Mouse (Mus musculus) forebrain, postnatal 0 days (tissue): Measurements from ENCODE around the gene Hsd17b2. TPM values are rescaled to one million over a fixed set of nuclear protein-coding genes. Genes with fewer than 3 reads are reported as not detected.

Source experiments
- ATAC-seq: fragments of 200-750 bp; cut with Nextera tagmentation; 2 replicates; pipeline ENCODE4 v1.8.0; 2017; ENCODE audit warnings: mild to moderate bottlenecking, moderate library complexity
- DNase-seq: peaks from one replicate; pipeline ENCODE4 v3.0.0-alpha.2; 2015
- H3K27ac ChIP-seq: fragments of 300-500 bp; sonication (generic); 2 replicates; pipeline ENCODE4 v1.5.1; 2014; ENCODE audit warnings: low read depth, mild to moderate bottlenecking, antibody characterized with exemption, low read length, moderate library complexity, mixed read lengths
- H3K27me3 ChIP-seq: fragments of 300-500 bp; sonication (generic); 2 replicates; pipeline ENCODE4 v1.6.1; 2014; ENCODE audit warnings: mild to moderate bottlenecking, low read length, mixed read lengths; ENCODE audit not compliant: insufficient read depth
- H3K36me3 ChIP-seq: fragments of 300-500 bp; sonication (generic); 2 replicates; pipeline ENCODE4 v1.6.1; 2014; ENCODE audit warnings: mild to moderate bottlenecking, moderate library complexity; ENCODE audit not compliant: insufficient read depth
- H3K4me1 ChIP-seq: fragments of 300-500 bp; sonication (generic); 2 replicates; pipeline ENCODE4 v1.6.1; 2014; ENCODE audit warnings: antibody characterized with exemption; ENCODE audit not compliant: insufficient read depth
- H3K4me2 ChIP-seq: fragments of 300-500 bp; sonication (generic); 2 replicates; pipeline ENCODE4 v1.6.1; 2014; ENCODE audit warnings: low read depth, mild to moderate bottlenecking, moderate library complexity
- H3K4me3 ChIP-seq: fragments of 300-500 bp; sonication (generic); 2 replicates; pipeline ENCODE4 v1.5.1; 2014; ENCODE audit warnings: low read depth, low read length, mixed read lengths
- H3K9ac ChIP-seq: fragments of 300-500 bp; sonication (generic); 2 replicates; pipeline ENCODE4 v1.6.1; 2014; ENCODE audit warnings: mild to moderate bottlenecking
- H3K9me3 ChIP-seq: fragments of 300-500 bp; sonication (generic); 2 replicates; pipeline ENCODE4 v1.6.1; 2016; ENCODE audit warnings: low read length
- CTCF ChIP-seq: sonication (generic); IDR thresholded peaks from 2 replicates; pipeline ENCODE4 v1.5.1; 2016; ENCODE audit warnings: antibody characterized with exemption, control low read depth, low read depth
- WGBS: fragments of 180-500 bp; shearing (Covaris S2); extraction: QIAGEN DNeasy Blood & Tissue Kit; methylation state at CpG from one replicate; pipeline ENCODE4 v1.1.7; 2014; 5-methylcytosine and 5-hydroxymethylcytosine counted together
- polyA plus RNA-seq: library from polyadenylated mRNA; unstranded; fragments of >200 nt; fragmentation: Nextera tagmentation; extraction: Ambion mirVana; gene quantifications from 2 replicates; pipeline ENCODE4 v1.2.1, GENCODE M21; 2015
- total RNA-seq: library from RNA; depleted of rRNA; stranded (reverse); fragments of >200 nt; gene quantifications from 2 replicates; pipeline ENCODE4 v1.2.3, GENCODE M21; 2014

The Hsd17b2 gene
- total and polyA plus RNA-seq, 2 experiments from 2014 or later = not detected

DNA sequence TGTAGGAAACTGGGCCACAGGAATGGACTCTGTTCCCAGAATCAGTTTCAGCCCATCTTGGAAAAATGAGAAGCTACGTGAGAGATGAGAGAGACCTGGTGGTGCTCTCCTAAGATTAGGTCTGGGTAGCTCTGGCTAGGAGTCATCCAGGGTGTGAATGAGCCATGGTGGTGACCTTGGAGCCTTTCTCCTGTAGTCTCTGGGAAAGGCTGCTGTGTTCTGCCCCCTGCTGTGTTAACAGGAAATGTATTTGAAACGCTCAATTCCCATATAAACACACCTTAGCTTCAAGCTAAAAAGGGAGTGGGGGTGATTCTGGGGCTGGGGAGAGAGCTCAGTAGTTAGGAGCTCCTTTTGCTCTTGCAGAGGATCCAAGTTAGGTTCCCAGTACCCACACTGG lies 45.7 kb downstream of the Hsd17b2 start:
- no peak for ATAC-seq
- H3K9me3 ChIP-seq = no peaks in the 10 kb centered on the region

DNA sequence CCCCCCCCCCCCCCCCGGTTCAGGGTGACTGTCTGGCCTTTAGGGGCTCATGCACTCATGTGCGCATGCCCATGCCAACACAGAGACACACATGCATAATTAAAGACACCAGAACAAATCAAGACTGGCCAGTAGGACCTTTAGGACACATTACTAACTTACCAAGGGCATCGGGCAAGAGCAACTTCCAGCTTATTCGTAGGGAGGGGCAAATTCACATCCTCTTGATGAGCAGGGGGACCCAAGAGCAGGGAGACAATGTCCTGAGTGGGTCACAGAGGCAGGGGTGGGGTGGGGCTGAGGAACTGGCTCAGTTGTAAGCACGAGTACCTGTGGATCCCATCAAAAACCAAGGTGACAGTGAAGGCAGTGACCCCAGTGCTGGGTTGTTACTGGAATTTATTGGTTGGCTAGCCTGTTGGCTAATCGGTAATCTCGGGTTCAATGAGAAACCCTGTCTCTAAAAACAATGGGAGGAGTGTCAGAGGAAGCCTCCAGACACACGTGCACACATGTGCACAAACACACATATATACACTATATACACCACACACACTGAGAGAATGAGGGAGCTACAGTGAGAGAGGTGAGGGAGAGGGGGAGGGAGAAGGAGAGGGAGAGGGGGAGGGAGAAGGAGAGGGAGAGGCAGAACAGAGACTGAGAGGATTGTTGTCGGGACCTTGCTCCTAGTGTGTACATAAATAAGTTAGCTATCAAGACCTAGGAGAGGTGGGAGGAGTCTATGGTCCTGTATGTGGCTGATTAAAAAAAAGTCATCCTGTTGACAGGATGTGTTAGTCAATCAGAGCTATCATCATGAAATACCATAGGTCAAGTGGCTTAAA lies 46.4 kb downstream of the Hsd17b2 start:
- Histone ChIP-seq H3K27me3 (no peaks in the 10 kb centered on the region), H3K9me3 (no peaks in the 10 kb centered on the region), H3K4me3 (no peak overlapping the region), H3K27ac (no peak overlapping the region), H3K4me1 (no peaks in the 10 kb centered on the region), H3K36me3 (no peaks in the 10 kb centered on the region), H3K4me2 (no peak overlapping the region), H3K9ac (no peak overlapping the region)
- no peak for TF ChIP-seq CTCF
- 86% methylated on average over 9 of the region's 9 CpGs for WGBS
- DNase-seq = no peak
- ATAC-seq = no peak

More for the DNA sequence above, 45.7 kb downstream of the Hsd17b2 start:
- Histone ChIP-seq H3K36me3 (no peaks in the 10 kb centered on the region), H3K4me1 (no peaks in the 10 kb centered on the region), H3K27me3 (no peaks in the 10 kb centered on the region), H3K4me3 (no peak overlapping the region), H3K4me2 (no peak overlapping the region), H3K27ac (no peak overlapping the region), H3K9ac (no peak overlapping the region)
- no peak for TF ChIP-seq CTCF
- 63% methylated on average over 2 of the region's 2 CpGs for WGBS
- DNase-seq = no peak

DNA sequence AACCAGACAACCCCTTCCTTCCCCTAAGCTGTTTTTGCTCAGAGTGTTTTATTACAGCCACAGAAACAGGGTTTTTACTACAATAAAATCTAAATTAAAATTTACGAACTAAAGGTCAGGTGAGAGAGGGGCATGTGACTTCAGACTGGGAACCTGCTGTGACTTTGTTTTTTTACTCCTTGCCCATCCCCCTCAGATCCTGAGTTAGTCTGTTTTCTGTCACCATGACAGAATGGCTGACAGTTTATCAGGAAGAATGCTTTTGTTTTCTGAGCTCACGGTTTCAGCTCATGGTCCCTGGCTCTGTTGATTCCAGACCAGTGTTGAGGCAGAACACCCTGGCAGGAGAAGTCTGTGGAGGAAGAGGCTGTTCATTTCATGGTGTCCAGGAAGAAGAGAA lies 47.7 kb downstream of the Hsd17b2 start:
- DNase-seq = no peak
- 50% methylated on average over 2 of the region's 2 CpGs for whole genome bisulfite sequencing
- Histone ChIP-seq H3K27me3 (no peaks in the 10 kb centered on the region), H3K36me3 (no peaks in the 10 kb centered on the region), H3K4me2 (no peak overlapping the region), H3K9ac (no peak overlapping the region), H3K9me3 (no peaks in the 10 kb centered on the region), H3K4me1 (no peaks in the 10 kb centered on the region), H3K27ac (no peak overlapping the region), H3K4me3 (no peak overlapping the region)
- no peak for TF ChIP-seq CTCF
- no peak for ATAC-seq

DNA sequence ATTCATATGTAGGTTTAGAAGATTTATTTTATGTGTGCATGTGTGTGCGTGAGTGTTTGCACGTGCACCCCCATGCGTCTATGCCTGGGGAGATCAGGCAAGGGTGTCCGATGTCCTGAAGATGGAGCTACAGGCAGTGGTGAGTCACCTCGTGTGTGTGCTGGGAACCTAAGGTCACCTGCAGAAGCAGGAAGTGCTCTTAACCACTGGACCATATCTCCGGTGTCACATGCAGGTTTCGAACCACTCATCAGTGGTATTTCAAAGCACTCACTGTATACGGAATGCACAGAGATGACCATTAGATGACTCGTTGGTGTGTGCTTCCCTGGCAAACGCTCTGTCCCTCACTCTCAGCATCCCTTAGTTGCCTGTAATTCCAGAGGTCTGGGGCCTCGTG lies 56.2 kb downstream of the Hsd17b2 start:
- Histone ChIP-seq H3K9ac (no peak overlapping the region), H3K4me2 (no peak overlapping the region), H3K4me1 (no peaks in the 10 kb centered on the region), H3K9me3 (no peaks in the 10 kb centered on the region), H3K27ac (no peak overlapping the region), H3K27me3 (no peaks in the 10 kb centered on the region), H3K4me3 (no peak overlapping the region), H3K36me3 (no peaks in the 10 kb centered on the region)
- no peak for TF ChIP-seq CTCF
- WGBS = 87% methylated on average over 11 of the region's 11 CpGs
- DNase-seq (no peak), ATAC-seq (no peak)

DNA sequence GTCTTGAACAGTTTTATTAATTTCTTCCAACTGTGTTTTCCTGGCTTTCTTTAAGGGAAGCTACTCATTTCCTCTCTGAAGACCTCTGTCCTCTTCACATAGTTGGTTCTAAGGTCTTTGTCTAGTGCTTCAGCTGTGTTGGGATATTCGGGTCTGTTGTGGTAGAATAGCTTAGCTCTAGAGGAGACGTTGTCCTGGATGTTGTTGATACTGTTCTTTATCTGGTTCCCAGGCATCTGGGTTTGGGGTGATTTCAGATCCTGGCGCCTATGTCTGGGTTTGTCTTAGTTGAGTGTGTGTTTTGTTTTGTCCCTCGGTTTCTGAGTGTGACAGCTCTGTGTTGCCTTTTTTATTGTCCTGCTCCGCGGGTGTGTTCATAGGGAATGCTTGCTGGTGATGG lies 61.1 kb downstream of the Hsd17b2 start:
- DNase-seq (no peak), ATAC-seq (no peak)
- H3K4me2 ChIP-seq = no peak overlapping the region
- no peaks in the 10 kb centered on the region for H3K27me3 ChIP-seq
- no peak for TF ChIP-seq CTCF
- H3K4me3 ChIP-seq = no peak overlapping the region
- H3K27ac ChIP-seq = no peak overlapping the region
- WGBS = 88% methylated on average over 6 of the region's 6 CpGs
- H3K4me1 ChIP-seq = no peaks in the 10 kb centered on the region
- H3K9ac ChIP-seq = no peak overlapping the region
- H3K9me3 ChIP-seq = no peaks in the 10 kb centered on the region
- H3K36me3 ChIP-seq = no peaks in the 10 kb centered on the region

DNA sequence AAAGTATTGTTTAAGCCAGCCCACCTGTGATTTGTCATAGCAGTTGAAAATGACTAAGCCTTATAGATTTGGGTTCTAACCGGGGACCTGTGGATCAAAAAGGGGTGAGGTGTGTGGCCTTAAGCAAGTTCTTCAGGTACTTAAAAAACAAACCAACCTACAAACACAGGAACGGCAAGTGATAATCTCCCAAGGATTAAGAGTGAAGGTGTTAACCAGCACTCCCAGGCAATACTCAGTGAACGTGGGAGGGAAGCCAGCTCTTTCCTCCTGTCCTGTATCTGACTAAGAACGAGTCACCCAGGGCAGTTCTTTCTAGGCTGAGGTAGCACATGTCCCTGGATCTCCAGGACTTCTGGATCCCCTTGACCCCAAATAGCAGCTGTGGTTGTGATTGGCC lies 62.9 kb downstream of the Hsd17b2 start:
- WGBS = 81% methylated on average over 4 of the region's 4 CpGs
- H3K9me3 ChIP-seq = no peaks in the 10 kb centered on the region
- DNase-seq (no peak), ATAC-seq (no peak)
- no peak for TF ChIP-seq CTCF
- no peak overlapping the region for H3K4me2 ChIP-seq
- H3K27me3 ChIP-seq = no peaks in the 10 kb centered on the region
- H3K9ac ChIP-seq = no peak overlapping the region
- no peak overlapping the region for H3K27ac ChIP-seq
- no peaks in the 10 kb centered on the region for H3K4me1 ChIP-seq
- no peaks in the 10 kb centered on the region for H3K36me3 ChIP-seq
- no peak overlapping the region for H3K4me3 ChIP-seq

DNA sequence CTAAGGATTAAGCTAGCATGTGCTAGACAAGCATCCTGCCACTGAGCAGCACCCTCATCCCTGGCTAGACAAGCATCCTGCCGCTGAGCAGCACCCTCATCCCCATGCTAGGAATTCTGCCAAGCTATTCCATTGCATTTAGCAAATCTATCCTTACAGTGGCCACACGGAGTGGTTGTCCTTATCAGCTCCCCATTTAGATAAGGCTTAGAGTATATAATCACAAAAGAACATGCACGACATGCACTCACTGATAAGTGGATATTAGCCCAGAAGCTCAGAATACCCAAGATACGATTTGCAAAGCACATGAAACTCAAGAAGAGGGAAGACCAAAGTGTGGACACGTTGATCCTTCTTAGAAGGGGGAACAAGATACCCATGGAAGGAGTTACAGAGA lies 64.2 kb downstream of the Hsd17b2 start:
- DNase-seq (no peak), ATAC-seq (no peak)
- TF ChIP-seq CTCF = no peak

More for the DNA sequence above, 64.2 kb downstream of the Hsd17b2 start:
- Histone ChIP-seq H3K9ac (no peak overlapping the region), H3K4me3 (no peak overlapping the region), H3K9me3 (no peaks in the 10 kb centered on the region), H3K36me3 (no peaks in the 10 kb centered on the region), H3K4me2 (no peak overlapping the region), H3K4me1 (no peaks in the 10 kb centered on the region), H3K27me3 (no peaks in the 10 kb centered on the region), H3K27ac (no peak overlapping the region)
- 83% methylated on average over 5 of the region's 5 CpGs for WGBS
